Mouse (Mus musculus) cerebellum, adult 11 months (tissue): ENCODE data around the gene Slc20a1.

Experiments used
- DNase-seq: peaks from one replicate; pipeline ENCODE4 v3.0.0; 2022

Slc20a1 gene

GRCm38 (mm10) chr2:129227709-129228108 is 29.1 kb downstream of the Slc20a1 start:
- no peak for DNase-seq

- no peak for DNase-seq
Measured at GRCm38 (mm10) chr2:129228571-129228970, 30.0 kb downstream of the Slc20a1 start.

GRCm38 (mm10) chr2:129229316-129229715 is 30.8 kb downstream of the Slc20a1 start:
- no peak for DNase-seq

- no peak for DNase-seq
Measured at GRCm38 (mm10) chr2:129232023-129232422, 33.5 kb downstream of the Slc20a1 start.

DNA sequence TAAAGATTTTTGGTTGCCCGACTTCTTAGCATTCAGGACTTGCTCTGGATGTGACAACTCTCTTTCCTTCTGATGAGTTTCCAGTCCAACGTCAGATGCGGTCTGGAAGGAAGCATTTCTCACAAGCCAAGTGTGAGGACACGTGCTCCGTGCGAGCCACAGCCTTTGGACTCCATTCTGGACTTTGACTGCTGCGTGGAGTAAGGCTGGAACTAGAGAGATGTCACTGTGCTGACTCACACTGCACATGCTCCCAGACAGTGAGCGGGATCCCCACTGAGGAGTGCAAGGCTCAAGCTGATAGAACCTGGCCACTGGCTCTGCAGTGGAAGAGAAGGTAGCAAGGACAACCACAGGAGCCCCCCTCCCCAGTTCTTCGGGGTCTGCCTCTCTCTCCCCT is 33.9 kb downstream of the Slc20a1 start:
- DNase-seq = no peak

GRCm38 (mm10) chr2:129233218-129233617 is 34.7 kb downstream of the Slc20a1 start:
- DNase-seq = no peak

- DNase-seq = no peak
Measured at GRCm38 (mm10) chr2:129233803-129234477, 35.4 kb downstream of the Slc20a1 start.

GRCm38 (mm10) chr2:129234731-129235130 is 36.2 kb downstream of the Slc20a1 start:
- no peak for DNase-seq

DNA sequence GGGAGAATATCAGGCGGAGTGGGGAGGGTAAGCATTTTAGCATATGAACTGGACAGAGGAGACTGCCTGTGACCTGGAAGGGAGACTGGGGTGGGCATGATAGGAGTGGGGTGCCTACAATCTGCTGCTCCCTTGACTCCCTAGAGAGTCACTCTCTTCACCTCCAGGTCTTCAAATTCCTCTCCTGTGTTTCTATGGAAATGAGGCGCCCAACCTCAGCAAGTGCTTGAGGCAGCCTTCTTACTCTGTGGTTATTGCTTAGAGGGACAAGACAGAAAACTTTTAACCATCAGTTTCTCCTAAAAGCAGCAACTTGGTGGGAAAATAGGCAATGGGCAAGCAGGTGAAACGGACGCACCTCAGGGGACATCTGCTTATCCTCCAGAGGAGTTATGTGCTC is 38.0 kb downstream of the Slc20a1 start:
- no peak for DNase-seq

DNA sequence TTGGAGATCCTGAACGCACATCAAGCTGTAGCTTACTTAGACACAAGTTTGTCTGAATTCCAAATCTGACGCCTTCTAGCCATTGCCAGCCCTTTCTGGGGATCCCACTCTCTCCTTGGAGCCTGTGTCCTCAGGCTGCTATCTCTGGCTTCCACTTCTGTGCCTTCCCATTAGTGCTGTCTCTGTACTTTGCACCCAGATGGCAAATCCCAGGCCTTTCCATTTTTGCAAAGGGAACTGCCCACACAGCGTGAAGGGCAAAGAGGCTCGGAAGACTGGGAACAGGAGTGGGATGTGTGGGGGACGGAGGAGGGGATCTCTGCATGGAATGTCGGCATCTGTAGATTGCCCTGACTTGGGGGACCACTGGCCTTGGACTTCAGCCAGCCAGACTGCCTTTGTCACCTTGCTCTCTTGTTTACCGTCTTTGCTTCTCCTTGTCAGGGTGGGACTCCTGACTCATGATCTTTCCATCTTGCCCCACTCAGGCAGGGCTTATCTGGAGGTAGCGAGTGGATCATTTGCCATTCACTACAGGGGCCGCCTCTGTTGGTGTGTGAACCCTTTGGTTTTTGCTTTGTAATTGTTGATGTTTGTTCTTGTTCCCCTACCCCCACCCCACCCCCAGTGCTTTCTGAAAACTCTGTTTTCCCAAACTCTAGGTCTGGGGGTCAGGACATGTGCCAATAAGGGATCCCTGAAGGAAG is 42.3 kb downstream of the Slc20a1 start:
- DNase-seq = no peak

DNA sequence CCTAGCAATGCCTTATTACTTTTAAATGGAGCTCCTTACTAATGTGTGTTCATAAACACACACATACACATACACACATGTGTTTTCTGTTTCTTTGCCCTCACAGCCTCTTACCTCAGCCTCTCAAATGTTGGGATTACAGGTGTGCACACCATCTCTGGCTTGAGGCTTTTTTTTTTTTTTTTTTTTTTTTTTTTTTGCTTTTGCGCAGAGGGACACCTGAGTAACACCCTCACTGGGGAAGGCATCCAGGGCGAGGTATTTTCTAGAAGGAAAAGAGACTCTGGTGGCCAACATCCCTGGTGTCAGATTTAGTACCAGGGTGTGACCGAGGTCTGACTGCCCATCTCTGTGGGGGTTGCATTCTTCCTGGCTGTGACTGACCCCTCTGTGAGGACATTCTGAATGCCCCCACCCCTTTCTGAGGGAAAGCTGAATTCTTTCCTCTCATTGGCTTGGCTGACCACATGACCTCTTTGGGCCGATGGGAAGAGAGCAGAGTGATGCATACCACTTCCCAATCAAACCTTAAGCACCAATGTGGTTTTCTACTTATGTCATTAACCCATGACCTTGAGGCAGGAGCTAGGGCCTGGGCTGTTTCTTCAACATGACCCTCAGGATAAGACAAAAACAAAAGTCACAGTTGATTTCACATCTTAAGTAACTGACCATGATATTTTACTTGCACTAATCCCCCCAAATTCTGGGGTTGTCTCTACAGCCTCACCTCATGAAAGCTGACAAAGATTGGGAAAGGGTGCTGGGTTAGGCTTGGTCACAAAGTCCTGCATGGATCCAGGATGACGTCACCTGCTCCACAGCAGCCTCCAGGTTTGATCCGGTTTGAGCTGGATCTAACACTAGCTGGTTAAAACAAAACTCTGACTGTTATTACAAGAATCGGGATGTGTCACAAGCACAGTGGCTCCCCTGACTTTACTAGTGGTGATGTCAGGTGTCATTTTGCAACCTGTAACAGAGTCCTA is 43.6 kb downstream of the Slc20a1 start:
- DNase-seq = no peak

GRCm38 (mm10) chr2:129243005-129243404 is 44.4 kb downstream of the Slc20a1 start:
- DNase-seq = no peak

DNA sequence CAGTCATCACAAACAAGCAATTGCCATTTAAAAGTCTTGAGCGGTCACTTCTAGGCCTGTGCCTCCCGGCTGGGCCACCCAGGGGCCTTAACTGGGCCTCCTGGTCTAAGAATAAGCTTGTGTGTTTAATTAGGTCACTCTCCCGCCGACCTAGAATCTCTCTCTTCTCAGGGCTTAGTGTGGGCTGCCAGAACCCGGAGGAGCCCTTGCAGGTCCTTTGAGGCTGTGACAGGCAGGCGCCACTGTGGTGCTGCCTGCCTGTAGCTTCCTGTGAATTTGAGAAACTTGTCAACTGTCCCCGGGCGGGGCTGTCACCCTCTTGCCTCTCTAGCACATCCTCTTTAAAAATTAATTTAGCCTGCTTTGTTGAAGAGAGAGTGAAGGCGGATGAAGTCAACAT is 45.2 kb downstream of the Slc20a1 start:
- DNase-seq = peak; percentile 19

DNA sequence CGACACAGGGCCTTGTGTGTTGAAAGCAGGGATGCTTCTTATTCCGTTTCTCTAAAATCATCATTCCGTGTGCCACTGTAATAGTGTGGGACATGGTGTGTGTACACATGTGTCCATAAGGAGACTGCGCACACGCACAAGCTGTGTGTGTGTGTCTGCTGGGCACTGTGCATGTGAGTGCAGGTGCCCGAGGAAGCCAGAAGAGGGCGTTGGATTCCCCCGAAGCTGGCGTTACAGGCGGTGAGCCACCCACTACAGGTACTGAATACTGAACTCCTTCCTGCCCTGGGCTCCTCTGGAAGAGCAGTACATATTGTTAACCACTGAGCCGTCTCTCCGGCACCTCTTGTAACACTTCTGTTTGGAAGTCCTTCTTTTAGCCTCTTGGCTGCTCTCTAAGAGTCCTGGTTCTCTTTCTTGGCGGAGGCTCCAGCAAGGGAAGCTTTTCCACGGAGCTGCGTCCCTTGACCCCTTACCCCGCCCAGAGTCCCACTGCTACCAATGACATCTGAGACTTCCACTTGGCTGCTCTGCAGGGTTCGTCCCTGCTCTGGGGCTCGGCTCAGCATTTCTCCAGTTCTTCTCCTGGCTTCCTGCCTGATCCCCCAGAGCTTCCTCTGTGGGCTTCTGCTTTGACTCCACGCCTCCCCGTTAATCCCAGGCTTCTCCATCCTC is 46.0 kb downstream of the Slc20a1 start:
- no peak for DNase-seq

GRCm38 (mm10) chr2:129245618-129246017 is 47.1 kb downstream of the Slc20a1 start:
- DNase-seq = no peak

DNA sequence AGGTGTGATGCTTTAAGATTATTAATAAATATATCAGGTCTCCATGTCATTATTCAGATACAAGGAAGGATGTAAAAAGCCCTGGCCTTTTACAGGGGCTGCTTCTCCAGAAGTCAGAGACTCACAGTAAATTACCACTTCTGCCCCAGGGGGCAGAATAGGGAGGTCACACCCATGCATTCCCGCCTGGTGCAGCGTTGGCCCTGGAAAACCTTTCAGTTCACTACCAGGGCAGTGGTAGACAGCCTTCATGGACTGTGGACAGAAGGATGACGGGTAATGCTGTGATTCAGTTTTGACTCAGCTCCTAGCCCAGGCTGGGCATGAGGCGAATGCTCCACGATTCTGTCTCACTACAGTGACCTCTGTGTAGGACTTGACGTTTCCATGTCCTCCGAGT is 47.9 kb downstream of the Slc20a1 start:
- DNase-seq = no peak

DNA sequence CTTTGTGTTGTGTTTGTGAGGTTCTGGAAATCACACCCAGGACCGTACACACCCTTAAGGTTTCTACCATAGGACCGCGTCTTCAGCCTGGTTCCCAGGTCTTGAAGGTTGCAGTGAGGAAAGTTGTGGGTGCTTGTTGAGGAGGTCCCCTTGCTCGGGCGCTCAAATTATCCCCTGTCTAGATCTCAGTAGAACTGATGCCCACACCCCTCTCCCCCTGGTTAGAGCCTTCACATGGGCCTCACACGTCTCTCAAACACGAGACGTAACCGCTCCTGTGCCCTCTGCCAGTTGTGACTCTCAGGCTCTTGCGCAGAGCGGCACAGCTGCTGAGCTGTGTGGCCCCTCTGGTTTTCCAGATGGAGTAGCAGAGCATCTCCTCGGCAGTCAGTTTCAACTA is 48.4 kb downstream of the Slc20a1 start:
- no peak for DNase-seq

- no peak for DNase-seq
Measured at GRCm38 (mm10) chr2:129247707-129248121, 49.1 kb downstream of the Slc20a1 start.

DNA sequence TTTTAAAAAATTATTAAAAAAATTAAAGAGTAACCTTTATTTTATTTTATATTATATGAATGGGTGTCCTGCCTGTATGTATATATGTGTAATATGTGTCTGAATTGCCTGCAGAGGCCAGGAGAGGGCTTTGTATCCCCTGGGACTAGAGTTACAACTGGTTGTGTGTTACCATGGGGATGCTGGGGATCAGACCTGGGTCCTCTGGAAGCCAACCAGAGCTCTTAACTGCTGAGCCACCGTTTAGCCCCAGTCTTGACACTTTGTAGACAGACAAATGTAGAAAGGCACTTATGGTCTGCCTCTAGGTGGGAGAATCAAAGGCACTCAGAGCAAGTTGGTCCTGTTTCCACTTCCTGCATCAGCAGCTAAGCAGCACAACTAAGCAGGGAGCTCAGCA is 50.8 kb downstream of the Slc20a1 start:
- DNase-seq = no peak

DNA sequence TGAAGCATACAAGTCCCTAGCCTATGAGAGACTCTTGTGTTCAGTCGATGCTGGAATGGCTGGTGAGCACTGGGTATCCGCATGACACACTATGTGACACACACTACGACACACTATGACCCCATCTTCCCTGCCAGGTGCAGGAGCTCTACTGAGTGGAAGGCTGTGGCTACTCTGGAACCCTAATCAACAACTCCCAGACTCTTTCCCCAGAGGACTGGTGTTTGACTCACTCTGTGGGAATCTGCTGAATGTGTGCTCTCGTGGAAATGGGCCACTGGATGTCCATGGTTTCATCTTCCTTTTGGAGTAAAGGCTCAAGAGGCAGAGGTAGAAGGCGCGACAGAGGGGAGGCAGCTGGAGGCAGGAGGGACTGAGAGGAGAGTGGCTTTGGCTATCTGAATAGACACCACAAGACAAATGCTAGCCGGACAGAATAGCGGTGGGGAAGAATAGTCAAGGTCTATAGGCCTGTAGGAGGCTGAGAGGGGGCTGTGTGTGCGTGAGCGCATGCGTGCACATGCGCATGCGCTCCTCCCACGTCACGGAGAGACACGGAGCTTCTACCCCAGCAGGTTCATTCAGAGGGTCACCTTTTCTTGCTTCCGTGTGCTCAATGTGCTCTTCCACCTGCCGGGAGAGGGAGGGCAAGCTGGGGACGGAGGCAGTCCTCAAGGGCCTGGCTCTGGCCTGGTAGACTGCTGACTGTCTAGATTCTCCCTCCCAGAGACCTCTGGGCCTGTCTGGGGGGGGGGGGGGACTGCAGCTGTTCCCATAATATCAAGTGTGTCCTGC is 54.5 kb downstream of the Slc20a1 start:
- DNase-seq = no peak

DNA sequence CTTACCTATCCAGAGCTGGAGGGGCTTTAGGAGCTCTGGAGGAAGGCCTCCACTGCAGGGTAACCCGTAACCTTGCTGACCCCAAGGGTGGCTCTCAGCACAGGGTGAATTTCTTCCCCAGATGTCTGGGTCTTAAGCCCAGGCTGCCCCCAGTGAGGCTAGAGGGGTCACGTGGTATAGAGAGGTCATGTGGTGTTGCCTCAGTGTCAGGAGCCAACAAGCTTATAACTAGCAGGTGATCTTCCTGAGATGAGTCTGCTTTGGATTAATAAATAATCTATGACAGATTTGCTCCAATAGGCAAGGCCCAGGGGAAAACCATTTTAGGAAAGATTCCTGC is 55.0 kb downstream of the Slc20a1 start:
- DNase-seq = no peak

DNA sequence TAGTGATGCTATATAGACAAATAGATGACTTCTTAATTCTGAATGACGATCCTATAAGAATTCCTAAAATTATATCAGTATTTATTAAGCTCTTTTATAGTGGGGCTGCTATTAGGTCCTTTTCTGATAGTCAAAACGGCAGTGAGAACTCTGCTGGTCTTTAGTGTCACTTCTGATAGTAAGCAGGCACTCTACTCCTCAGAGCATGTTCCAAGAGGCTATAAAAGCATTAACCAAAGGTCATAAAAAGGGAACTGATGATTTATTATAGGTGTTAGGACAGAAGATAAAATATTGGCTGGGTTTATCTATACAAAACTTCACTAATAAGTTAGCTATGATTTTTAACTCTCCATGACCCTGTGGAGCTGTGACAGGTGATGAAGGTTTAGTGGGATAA is 55.5 kb downstream of the Slc20a1 start:
- DNase-seq = no peak
